Mouse (Mus musculus): ENCODE results near the gene Bicd1.
"Not testable (repeated sequence)": the region's sequence is repeated elsewhere in the genome, so short reads cannot be mapped to it uniquely, and the experiment has no call there.

Bicd1 gene

GRCm38 (mm10) chr6:149408833-149409332, at the start of gene Bicd1:
Bicd1 (plus strand) TSS chr6:149408886.
- DNase-seq (ENCODE audit: low read depth, low spot score): peak; percentile 23

GRCm38 (mm10) chr6:149362533-149362932, 46.2 kb upstream of the Bicd1 start:
- not testable (repeated sequence) for DNase-seq (ENCODE audit: low read depth, low spot score)

DNA sequence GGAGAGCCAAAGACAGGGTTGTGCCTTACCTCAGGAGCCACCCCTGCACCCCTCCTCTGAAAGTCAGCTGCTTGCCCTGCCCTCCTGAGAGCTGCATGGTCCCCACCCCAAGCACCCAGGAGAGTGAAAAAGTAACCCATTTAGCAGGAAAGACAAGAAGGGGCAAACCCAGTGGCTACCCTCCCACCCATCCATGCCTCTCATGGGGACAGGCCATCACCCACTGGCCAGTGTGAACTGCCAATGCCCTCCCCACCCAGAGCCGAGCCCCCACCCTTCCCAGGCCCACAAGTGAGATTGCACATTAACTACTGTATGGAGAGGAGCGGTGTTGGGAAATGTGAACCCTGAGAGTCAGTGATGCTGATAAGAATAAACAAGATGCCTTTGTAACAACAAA, 42.7 kb upstream of the Bicd1 start:
- not testable (repeated sequence) for DNase-seq (ENCODE audit: low read depth, low spot score)

GRCm38 (mm10) chr6:149366403-149366802, 42.3 kb upstream of the Bicd1 start:
- DNase-seq (ENCODE audit: low read depth, low spot score): no peak

DNA sequence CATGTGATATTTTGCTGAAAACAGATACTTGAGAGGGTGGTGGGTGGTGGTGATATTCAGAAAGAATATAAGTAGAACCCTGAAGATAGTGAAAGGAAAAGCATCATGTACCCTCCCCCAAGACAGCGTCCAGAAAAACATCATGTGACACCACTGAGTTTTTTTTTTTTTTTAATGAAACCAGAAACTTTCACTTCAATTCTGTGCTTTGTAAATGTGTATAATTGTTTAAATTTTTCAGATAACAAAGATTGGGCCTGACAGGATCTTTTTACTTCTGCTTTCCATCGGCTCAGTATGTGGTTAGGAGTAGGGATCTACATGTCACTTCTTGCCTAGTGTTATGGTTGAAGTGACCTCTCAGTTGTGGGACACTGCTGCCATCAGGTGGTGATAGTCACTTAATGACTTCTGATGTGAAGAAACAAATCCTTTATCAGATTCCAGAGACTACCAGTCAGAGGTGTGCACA, 33.7 kb upstream of the Bicd1 start:
- DNase-seq (ENCODE audit: low read depth, low spot score): peak; percentile 77

DNA sequence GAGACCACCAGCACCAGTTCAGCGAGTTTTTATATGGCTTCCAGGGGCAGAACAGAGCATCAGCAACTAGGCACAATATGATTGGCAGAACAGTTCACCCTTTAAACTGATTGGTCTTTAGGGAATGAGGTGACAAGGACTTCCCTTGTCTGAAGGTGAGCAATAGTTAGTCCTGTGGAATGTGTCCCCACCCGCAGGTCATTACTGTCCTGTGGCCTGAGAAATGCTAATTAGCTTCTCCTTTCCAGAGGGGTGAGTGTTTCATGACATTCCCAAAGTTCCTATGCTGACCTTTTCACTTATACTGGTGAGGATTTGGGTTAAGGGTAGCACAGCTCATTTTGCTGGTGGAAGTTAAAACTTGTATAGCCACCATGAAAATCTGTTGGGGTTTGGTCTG, 25.2 kb upstream of the Bicd1 start:
- DNase-seq (ENCODE audit: low read depth, low spot score): no peak

DNA sequence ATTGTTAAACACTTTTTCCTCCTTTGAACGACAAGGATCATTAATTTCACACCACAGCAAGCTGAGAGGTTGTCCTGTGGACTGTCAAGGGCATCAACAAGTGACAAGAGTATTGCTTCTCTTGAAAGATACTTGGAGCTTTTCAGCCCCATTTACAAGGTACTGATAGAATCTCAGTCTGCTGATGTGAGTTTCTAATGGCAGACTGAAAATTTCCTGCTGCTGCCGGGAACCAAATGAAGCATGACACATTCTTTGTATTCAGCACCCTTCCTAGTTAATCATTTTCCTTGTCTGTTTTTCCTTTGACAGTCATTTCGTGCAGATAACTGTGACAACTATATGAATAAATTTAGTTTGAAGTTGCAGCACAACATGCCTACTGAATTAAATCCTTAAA, 22.3 kb upstream of the Bicd1 start:
- no peak for DNase-seq (ENCODE audit: low read depth, low spot score)

DNA sequence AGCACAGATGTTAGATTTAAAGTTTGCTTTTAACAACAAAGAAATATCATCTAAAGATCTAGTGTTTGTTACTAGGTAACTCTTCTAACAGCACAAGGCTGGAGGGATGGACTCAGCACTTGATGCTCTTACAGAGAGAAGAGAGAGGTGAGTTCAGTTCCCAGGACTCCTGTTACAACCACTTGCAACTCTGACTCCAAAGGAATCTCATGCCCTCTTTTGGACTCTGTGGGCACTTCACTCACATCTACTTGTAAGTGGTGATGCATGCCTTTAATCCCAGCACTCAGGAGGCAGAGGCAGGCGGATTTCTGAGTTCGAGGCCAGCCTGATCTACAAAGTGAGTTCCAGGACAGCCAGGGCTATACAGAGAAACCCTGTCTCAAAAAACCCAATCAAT, 19.1 kb upstream of the Bicd1 start:
- not testable (repeated sequence) for DNase-seq (ENCODE audit: low read depth, low spot score)

GRCm38 (mm10) chr6:149399396-149399795, 9.3 kb upstream of the Bicd1 start:
- no peak for DNase-seq (ENCODE audit: low read depth, low spot score)

- DNase-seq (ENCODE audit: low read depth, low spot score): no peak
These were observed 655 bp downstream of the Bicd1 start for GRCm38 (mm10) chr6:149409341-149409740.

GRCm38 (mm10) chr6:149409845-149410244, 1.2 kb downstream of the Bicd1 start:
- DNase-seq (ENCODE audit: low read depth, low spot score): no peak

GRCm38 (mm10) chr6:149413256-149413655, 4.6 kb downstream of the Bicd1 start:
- DNase-seq (ENCODE audit: low read depth, low spot score): no peak

DNA sequence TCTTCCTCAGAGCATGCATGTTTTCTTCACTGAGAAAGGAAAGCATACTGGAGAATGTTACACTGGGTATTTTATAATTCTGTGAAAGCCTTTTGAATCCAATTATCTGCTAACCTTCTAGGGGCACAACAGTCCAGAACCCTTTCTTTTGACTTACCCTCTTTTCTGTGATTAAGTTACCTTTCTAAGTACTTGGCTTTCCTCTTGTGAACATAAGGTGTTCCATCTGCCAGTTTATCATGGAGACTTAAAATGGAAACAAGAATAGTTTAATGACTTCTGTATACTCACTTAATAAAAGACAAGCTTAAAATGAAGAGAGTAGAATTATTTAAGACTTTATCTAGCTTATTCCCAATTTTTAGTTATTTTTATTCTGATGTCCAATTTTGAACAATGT, 16.1 kb downstream of the Bicd1 start:
- no peak for DNase-seq (ENCODE audit: low read depth, low spot score)

GRCm38 (mm10) chr6:149439140-149439539, 30.5 kb downstream of the Bicd1 start:
- no peak for DNase-seq (ENCODE audit: low read depth, low spot score)

- no peak for DNase-seq (ENCODE audit: low read depth, low spot score)
These were observed 34.2 kb downstream of the Bicd1 start for GRCm38 (mm10) chr6:149442884-149443283.

GRCm38 (mm10) chr6:149445854-149446253, 37.2 kb downstream of the Bicd1 start:
- no peak for DNase-seq (ENCODE audit: low read depth, low spot score)

DNA sequence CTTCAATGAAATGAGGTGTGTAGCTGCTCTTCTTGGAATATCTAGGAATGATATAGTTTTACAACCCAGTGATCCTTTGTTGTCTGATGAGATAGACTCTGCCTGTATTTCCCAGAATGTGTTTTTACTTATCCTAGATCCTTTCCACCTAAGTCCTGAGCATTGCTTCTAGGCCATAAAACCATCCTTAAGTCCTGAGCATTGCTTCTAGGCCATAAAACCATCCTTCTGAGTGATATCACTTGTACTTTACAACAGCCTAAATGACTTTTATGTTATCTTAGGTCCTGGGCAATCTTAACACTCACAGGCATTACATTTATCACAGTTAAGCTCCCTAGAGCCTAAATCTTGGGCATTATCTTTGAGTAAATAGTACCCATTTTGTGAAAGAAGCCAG, 48.6 kb downstream of the Bicd1 start:
- no peak for DNase-seq (ENCODE audit: low read depth, low spot score)

DNA sequence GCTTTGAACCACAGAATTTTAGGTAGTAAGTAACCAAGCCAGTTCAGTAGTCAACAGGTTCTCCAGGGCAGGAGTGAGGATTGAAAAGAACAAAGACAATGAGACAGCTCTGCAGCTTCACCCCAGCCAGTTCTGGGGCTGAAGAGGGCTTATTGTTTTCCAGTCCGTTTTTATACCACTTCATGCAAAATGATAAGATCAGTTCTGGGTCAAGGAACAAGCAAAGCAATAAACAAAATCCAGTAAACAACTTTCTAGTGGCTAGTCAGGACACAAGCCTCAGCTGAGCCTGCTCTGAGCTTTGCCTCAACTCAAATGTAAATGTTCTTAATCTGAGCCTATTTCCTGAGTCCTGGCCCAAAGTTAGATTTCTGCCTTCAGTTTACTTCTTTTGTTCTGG, 52.3 kb downstream of the Bicd1 start:
- DNase-seq (ENCODE audit: low read depth, low spot score): no peak

DNA sequence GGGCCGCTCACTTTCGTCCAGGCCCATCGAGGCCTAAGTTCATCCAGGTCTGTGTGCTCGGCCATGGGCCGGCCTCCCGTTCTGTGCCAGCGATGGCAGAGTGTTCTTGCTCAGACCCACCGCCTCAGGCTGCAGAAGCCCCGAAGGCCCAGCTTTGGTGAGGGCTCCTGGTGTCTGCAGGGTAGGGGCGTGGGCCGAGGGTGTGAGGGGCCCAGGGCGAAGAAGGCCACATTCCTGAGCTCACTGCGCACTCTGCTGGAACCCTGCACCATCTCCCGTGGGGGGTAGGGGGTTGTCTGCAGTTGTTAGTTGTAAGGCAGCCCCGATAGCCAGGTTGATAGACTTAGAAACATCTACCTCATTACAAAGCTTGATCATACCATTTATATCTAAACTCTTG, 62.8 kb downstream of the Bicd1 start:
- DNase-seq (ENCODE audit: low read depth, low spot score): no peak

DNA sequence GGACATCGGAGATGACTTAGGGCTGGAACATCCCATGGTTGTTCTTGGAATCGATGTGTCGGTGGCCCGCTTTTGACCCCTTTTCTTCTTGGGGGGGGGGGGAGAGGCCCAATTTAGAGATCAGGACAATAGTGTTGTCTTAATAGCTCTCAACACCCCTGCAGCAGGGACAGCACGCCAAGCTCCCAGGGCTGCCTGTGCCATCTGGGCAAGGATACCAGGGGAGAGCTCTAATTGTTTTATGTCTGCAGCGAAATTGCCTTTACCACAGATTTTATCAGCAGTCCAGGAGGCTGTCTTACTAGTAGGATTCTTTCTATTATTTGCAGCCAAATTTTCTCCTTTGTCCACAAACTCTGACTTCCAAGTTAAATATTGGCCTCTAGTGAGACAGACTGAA, 63.8 kb downstream of the Bicd1 start:
- DNase-seq (ENCODE audit: low read depth, low spot score): not testable (repeated sequence)

- not testable (repeated sequence) for DNase-seq (ENCODE audit: low read depth, low spot score)
These were observed 73.2 kb downstream of the Bicd1 start for GRCm38 (mm10) chr6:149481868-149482267.

GRCm38 (mm10) chr6:149494662-149495061, 86.0 kb downstream of the Bicd1 start:
- no peak for DNase-seq (ENCODE audit: low read depth, low spot score)

DNA sequence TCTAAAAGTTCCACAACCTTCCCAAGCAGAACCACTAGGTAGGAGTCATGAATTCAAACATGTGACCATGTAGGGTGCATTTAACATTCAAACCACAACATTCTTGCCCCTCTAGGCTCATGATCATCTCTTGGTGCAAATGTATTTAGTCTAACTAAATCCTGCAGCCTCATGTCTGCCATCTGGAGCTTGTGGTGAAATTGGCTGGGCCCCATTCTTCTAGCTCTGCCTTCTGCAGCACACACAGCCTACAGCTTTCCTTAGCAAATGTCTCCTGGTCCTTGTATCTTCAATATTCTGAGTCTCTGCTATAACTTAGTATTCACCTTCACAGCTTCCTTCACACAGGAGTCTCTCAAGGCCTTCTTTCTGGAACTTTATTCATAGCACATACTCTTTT, 87.2 kb downstream of the Bicd1 start:
- no peak for DNase-seq (ENCODE audit: low read depth, low spot score)
